Mouse (Mus musculus) kidney, adult 8-10 months (tissue): ENCODE measurements around the gene Igsf3.
A peak's percentile ranks its signal among the peaks of the same experiment; 100 is the strongest.

Experiments used
- DNase-seq, 2 experiments: peaks; one replicate each; pipeline ENCODE4 v3.0.0; 2022

The Igsf3 gene

DNA sequence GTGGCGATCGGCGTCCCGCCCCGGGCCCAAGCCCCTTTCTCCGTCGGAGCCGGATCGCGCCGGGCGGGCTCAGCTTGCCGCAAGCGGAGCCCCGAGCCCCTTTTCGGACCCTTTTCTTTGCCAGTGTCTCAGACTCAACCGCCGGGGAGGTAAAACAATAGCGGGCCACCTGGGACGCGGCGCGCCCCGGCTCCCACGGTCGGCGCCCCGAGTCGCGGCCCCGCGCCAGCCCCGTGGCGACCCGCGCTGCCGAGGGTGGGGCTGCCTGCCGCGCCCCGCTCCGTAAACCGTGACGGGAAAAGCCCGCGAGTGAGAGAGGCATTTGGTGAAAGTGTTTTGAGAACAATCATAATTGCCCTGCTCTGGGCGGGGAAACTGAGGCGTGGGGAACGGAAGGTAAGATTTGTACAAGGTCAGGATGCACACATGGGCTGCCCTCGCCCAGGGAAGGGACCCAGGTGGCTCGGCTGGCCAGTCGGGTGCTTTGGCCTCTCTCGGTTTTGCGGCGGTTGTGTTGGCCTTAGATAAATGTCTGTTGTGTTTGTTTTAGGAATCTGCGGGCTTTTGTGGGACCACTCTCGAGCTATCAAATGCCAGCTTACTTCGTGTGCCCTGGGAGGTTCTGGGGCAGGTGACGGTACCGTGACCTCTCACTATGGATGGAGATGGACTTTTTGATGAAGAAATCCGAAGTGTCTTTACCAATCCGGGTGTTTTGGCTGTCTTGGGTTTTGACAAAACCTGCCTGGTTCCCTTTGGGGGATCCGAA lies 557 bp downstream of the Igsf3 start:
- DNase-seq = no peak

DNA sequence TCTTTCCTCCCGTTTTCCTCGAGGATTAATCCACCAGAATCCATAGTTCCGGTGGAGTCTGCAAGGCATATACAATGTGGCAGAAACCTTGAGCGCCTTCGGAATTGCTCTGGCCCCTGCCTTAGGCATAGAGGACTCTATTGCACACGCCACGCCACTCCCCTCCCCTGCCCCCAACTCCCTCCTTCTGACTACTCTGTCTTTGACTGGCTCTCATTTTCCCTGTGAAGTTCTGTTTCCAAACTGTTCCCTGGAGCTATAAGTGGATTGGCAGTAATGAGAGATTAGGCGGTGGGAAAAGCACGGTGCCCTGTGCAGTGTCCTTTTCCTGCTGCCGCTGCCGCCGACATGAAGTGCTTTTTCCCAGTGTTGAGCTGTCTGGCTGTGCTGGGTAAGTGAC lies 1.2 kb downstream of the Igsf3 start:
- DNase-seq = no peak

DNA sequence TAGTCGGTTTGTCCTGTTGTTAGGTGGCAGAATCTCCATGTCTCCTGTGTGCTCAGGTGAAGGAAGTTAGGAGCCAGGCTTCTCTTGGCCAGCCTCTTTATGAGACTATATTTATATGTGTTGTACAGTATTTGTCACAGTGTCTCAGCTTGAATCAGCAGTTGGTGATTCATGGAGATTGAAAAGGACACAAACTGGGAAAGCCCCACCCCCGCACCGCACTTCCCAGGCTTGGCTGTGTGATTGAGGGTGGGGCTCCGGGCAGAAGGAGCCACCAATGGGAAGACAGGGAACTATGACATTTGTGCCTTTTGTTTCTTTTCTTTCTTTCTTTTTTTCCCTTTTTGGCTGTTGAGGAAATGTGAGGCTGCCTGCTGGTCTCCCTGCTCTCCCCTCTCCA lies 2.9 kb downstream of the Igsf3 start:
- DNase-seq = no peak

DNA sequence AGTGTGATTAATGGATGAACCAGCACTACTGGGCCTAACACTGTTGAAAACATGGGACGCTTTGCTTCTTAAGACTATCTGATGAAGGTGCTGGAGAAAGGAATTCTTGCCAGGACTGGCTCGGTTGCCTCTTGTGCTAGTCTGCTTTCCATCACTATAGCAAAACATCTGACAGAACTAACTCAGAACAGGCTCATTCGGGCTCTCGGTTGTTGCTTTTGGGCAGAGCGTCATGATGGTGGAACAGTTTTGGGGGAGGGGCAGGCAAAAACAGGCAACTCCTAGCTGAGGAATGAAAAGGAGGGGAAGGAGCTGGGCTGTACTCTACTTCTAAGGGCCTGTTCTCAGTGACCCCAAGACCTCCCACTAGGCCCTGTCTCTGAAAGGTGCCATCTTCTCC lies 4.8 kb downstream of the Igsf3 start:
- no peak for DNase-seq

DNA sequence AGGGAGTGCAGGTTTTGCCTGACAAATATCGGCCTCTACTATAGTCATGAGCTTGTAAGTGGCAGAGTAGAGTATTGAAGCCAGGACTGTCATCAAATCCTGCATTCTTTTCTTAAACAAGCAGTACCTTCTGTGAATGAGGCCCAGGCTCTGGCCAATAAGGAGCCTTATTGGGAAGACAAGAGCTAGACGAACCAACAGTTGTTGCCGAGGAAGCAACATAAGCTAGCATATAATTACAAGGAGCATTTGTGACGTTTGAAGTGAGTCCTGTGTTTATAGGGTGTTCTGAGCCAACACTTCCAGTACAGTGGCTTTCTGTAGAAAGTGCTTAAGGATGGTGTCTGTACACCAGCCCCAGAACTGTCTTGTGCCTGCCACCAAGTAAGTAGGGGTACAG lies 5.9 kb downstream of the Igsf3 start:
- DNase-seq = no peak

DNA sequence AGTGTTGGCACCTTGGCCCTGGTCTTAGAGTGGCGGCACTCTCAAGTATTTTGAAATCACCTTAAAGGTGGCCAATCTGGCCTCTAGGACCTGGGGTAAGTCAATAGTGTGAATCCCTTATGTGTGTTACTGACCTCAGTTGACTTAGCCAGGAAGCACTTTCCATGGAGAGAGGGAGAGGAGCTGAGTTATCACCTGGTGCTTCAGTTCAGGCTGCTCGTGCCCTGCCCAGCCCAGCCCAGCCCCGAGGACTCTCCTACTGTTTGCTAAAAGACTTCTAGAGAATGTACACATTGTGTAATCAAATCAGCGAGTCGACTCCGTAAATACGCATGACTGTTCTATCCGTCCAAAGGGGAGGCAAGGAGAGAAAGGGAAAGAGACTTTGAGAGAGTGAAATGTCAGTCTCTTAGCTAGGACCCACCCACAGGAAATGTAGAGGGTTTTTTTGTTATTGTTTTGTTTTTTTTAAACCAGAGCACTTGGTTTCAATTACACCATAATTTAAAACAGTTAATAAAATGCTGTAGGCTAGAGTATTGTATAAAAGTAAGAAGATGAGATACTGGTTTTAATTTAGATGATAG lies 9.6 kb downstream of the Igsf3 start:
- no peak for DNase-seq

DNA sequence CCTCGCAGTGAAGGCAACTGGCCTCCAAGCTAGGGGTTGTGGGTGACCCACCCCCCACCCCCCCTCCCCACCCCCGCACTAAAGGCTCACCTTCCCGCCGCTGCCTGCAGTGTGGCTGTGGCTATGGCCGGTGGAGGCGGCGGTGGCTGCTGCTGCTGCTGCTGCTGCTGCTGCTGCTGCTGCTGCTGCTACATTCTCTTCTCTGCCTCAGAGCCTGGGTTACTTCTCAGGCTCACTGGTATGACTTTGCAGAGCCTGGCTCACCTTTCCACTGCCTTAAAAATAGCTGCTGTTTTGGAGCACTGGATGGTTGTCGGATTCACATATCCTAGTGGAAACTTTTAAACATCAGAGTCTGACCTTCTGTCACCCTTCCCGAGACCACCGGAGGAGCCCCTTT lies 11.0 kb downstream of the Igsf3 start:
- no peak for DNase-seq

DNA sequence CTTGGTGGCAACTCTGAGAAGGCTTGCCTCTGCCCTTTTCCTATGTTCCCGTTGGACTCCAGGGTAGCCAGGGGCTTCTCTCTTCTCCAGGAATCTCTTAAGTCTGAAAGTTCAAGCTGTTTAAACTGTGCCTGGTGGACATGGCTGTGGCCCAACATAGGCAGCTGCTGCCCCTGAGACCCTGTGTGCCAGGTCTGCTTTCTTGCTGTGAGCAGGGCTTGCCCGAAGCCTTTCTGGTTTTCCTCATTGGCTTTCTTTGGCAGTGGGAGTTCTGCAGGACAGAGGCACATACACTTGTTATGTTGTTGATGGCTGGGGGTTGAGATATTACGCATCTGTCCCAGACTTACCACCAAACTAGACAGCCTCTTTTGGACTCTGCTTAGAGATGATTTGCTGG lies 12.7 kb downstream of the Igsf3 start:
- no peak for DNase-seq

DNA sequence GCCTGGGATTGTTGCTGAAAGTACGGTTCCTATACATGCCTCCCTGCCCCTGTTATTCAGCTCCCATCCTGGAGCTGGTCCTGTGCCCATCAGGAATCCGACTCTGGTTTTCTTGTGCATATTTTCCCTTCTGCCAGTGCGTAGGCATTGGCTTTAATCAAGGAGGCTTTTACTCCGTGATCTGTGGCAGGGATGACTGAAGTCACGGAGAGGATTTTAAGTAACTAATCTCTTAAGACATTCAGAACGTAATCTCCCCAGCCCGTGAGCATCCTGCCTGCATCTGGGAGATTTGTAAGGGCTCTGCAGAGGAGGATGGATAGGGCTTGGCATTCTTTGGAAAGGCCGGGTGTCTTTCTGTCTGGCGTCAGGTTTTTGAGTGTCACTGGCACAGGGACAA lies 13.6 kb downstream of the Igsf3 start:
- no peak for DNase-seq

DNA sequence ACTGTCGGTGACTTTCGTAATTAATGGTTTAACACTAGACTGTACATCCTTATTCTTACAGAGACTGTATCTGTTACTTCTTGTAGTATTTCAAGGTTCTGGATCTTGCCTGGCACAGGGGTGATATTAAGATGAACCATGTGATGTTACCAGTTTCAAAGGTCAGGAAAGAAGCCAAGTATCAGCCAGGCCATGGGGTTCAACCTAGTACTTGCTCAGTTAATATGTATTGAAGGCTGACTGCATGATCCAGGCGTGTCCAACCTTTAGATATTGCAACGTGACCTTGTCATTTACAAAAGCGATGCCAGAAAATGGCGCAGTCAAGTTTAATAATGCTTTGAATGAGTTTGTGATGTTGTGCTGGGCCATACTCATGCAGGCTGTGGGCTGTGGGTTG lies 15.1 kb downstream of the Igsf3 start:
- DNase-seq = peak; percentile 75 to 80

DNA sequence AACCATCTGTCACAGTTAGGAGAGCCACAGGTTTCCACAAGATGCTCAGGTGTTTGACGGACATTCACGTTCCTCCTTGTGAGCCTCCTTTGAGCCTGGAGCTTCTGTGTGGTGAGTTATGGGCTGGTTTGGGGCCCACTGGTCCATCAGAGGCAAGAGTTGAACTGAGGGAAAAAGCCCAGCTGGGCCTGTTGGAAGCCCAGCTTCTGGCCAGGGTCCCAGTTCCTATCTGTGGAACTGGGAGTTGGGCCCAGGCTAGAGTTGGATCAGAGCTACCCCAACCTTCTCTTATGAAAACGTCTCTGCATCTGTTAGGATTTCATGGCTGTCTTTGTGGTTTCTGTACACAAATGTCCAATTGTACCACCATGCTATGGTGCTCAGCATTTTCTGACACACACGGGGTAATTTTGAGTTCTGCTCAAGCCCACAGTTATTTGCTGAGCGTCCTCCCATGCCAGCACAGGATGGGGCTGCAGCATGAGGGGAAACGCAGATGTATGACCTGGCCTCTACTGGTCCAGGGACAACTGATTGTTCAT lies 16.3 kb downstream of the Igsf3 start:
- DNase-seq = no peak

DNA sequence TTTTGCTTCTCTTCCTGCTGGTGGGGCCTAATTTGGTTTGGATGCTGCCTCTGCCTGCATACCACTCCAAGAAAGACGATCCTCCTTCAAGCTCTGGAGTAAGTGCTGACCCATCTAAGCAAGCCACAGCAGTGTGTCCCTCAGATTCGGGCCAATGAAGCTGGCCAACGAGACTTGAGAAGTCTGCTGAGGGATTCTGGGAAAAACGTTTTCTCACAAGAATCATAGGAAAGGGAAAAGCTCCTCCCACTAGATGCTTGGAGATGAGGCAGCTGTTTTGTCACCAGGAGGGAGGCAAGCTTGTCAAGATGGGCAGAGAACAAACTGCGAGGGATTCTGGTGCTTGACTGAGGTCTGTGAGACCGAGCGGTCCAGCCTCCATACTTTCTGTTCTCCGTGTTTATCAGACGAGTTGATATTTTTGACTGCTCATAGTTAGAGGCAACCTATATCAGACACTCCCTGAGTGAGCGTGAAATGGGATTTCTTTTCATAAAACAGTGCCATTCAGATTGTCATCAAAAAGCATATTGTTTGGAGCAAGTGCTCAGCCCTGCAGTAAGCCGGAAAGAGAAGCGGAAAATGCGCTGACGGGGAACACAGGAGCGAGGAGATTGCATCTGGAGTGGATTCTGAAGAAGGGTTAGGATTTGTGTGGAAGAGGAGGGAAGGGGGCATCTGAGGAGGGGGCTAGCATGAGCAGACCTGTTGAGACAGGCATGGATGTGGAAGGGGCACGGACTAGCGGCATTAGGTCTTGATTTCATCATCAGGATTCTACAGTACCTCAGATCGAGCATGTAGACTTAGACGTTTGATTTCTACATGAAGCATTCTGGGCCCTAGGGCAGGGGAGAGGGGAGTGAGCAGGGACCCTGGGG lies 17.0 kb downstream of the Igsf3 start:
- DNase-seq = no peak

DNA sequence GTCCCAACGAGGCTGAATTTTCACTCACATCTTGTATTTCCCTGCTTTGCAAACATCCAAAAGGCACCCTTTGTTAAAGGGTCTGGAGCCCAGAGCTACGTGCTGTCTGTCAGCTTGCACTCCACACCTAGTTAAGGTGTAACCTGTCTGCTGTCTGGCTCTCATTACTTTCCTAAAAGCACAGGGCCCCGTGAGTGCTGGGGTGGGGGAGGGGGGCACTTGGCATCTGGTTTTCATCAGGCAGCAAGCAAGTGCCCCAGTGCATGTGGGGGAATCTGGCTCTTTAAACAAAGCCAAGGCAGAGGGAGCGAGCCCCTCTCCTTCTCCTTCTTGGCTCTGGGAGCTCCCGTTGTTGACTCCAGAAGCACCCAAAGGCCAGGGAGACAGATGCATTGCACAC lies 18.5 kb downstream of the Igsf3 start:
- DNase-seq = no peak

DNA sequence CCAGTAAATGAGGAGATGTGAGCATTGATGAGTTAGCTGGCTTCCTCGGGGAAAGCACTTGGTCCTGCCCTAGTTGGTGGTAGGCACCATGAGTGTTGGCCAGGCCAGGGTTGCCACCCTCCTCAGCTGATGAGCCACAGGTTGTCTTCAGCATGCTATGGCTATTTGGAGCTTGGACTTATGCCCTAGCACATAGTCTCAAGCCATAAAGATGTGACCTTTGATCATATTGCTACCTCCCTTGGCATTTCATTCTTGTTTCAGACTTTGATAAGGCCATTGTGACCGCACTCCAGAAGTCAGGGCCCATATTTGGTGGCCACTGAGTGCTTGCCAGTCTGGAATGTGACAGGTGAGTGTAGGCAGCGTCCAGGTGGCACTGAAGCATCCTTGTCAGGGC lies 19.2 kb downstream of the Igsf3 start:
- no peak for DNase-seq

DNA sequence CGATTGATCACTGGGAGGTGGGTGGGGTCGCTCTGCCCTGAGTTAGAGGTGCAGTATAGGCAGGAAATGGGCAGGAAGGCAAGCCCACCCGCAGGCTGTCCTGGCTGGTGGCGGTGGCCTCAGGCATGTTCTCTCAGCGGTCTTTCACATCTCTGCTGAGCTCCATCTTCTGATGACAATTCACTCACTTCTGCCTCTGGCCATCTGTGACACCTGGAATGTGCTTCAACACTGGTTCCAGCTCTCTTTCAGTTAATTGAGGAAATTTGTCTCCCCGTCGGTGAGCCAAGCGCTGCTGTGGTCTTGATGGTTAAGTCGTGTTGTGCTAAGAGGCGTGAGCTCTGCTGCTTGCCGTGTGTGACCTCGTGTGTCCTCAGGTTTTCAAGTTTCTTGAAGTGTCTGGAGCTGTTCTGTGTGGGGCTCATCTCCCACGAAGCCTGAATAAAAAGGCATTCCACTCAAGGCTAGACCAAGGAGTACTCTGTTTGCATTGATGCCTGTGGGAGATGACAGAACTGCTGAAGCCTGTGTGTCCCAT lies 19.9 kb downstream of the Igsf3 start:
- DNase-seq = no peak

DNA sequence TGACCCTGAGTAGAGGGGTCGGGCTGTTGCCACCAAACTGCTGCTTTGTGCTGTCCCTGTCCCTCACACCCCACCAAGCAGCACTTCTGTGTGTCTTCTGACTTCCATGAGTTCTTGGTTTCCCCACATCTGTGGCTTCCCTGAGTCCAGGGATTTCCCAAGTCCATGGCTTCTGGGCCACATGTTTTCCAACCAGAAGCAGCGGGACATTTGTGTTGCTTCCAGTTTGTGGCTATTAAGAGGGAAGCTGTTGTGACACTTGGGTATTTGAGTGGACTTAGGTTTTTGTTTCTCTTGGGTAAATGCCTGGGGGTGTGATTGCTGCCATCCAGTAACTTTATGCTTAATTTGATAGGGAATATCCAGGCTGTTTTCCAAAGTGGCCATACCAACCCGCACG lies 20.5 kb downstream of the Igsf3 start:
- no peak for DNase-seq

DNA sequence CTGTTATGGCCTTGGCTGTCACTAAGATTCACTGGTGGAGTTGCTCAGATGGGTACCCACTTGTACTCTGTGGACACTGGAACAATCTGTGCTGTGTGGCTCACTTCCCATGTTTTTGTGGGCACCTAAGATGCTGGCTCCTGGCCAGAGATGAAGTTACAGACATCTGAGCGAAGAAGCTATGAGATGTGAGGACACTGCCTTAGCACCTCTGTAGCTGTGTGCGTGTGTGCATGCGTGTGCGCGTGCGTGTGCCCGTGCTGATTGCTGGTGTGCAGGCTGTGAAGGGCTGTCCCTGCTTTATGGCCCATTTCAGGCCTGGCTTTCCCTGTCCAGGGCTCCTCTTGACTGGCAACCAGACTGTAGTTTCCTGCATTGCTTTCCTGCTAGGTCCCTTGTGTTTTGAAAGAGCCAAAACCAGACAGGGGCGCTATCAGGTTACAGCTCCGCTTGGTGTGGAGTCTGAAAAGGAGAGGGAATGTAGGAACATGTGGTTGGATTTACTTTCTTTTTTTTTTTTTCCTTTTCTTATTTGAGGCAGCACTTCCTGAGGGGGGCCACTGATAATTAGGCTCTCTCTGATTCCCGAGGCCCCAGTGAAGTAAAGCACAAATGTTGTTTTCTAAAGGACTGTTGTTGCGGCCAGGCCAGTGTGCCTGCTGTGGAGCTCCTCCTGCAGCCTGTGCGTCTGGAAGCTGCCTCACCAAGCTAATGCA lies 21.3 kb downstream of the Igsf3 start:
- no peak for DNase-seq

DNA sequence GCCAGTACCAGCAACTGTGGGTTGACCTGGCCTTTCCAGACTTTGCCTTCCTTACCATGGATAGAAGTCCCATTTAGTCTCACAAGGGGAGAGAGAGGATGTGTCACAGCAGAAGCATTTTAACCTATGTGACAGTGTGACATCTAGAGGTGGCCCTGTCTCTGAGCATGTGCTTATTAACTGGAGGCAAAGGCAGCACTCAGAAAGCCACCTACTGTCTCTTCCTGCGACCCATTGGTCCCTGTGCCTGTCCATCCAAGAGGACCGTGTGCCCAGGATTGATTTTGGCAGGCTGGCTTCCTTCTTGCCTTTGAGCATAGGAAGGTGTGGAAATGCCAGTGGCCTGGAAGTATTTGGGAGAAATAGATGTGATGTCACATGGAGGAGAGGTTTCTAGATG lies 22.0 kb downstream of the Igsf3 start:
- no peak for DNase-seq

DNA sequence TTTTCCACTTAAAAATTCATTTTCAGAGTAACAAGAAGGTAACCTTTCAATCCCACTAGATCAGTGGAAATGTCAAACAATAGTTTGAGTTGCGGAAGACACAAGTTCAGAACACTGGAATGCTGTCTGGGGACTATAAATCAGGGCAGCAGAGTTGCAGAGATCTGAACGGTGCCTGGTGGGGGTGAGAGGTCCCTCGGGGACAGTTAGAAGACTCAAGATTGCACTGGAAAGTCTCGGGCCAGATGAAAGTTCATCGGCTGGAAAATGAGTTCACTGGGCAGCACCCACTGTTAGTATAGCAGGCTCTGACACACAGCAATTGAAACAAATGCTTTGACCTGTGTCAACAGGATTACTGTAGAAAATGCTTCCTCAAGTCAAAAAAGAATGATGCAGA lies 24.6 kb downstream of the Igsf3 start:
- DNase-seq = no peak

DNA sequence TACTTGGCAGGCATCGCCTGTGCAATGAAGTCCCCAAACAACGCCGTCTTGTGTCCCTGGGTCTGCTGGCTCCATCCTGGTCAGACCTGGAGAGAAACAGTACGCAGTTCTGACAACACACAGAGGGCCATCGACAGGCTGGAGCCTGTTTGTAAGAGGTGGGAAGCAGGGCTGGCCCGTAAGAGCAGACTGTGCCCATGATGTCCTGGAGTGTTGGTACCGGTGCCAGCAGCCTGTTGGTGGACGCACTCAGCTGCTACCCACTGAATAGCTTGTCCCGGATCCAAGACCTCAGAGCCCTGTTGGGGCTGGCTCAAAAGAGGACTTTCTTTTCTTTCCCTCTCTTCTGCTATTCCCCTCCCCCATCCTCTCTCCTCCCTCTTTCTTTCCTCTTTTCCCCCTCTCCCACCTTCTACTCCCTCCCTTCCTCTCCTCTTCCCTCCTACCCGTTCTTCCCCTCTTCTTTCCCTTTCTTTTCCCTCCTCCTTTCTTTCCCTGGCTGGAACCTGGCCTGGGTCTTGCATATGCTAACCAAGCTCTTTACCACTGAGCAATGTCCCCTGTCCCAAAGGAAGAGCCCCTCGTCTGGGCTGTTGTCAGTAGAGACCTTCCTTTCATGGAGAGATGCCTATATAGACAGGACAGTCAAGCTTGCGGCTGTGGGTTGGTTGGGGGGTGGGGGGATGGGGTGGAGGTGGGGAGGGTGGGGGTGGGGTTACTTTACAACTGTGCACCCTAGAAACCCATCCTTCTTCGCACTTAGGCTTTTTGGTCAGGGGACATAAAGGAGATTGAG lies 27.9 kb downstream of the Igsf3 start:
- no peak for DNase-seq

DNA sequence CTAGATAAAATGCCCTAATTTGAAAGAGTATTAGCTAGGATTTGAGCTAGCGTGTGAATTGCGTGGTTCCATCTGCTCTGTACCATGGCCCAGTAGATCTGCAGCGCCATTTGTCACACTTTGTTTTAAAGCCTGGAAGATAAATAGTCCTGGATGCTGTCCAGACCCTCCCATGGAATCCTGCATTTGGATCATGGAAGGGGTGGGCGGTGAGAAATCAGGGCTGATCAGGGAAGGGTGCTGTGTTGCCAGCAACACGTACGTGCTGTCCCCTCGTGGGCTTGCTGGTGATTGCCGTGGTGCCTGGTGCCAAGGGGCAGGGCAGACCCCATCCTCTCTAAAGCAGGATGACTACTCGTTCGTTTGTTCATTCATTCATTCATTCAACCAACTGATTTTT lies 28.6 kb downstream of the Igsf3 start:
- no peak for DNase-seq

DNA sequence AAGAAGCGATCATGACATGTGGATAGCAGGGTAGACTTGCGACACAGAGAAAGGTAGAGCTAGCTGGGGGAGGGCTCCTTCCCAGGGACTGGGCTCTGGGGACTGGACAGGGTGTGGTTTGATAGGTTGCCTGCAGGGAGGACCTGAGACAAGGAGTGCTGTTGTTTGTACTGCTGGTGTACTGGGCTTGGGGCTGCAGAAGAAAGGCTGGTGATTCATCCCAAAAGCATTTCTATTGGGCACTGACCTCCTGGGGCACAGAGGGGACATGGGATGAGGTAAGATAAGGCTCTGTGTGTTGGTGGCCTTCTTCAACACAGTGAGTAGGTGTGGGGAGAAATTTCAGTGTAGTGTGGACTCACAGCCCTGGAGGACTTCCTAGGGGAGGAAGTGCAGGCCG lies 29.2 kb downstream of the Igsf3 start:
- no peak for DNase-seq
